In genomic region chr15:32264822-32265377, GRCm38 (mm10) we compare ENCODE assay signal across 15 mouse cellular contexts. TPM values are rescaled to one million over a fixed set of nuclear protein-coding genes. Genes with fewer than 3 reads are reported as not detected.
DNase-seq lines count a peak whose midpoint lies in the region; ATAC-seq lines count a peak whose summit lies in the region.
"Had no signal": no experiment of that assay in that cellular context is flagged by ENCODE, and none has a peak within 500 bp of the region (broad histone marks: within the 10 kb centered on the region; RNA-seq: fewer than 3 reads in every experiment).

No protein-coding gene starts in this region.

- H3K27me3 ChIP-seq in kidney, embryonic 16.5 days (ENCODE audit: insufficient read depth, low read length), result no peaks in the 10 kb centered on the region
- H3K27me3 ChIP-seq in neural tube, embryonic 15.5 days (replicated peaks), result no peaks in the 10 kb centered on the region
- H3K27me3 ChIP-seq: hindbrain, embryonic 15.5 days; limb, embryonic 12.5 days; Patski had no signal

- 44% methylated on average over 7 of the region's 7 CpGs for WGBS in kidney, embryonic 16.5 days
- 75% methylated on average over 7 of the region's 7 CpGs for WGBS in neural tube, embryonic 15.5 days

- no peak overlapping the region for H3K4me2 ChIP-seq in kidney, embryonic 16.5 days (replicated peaks; ENCODE audit: low read depth, low read length)
- no peak overlapping the region for H3K4me2 ChIP-seq in neural tube, embryonic 15.5 days
- H3K4me2 ChIP-seq: hindbrain, embryonic 15.5 days; limb, embryonic 12.5 days had no signal

- no peak for DNase-seq in cerebellum, adult 9-11 months
- no peak for DNase-seq in kidney, postnatal 10 days
- peak; percentile 54 for DNase-seq in brain, adult 2 months (ENCODE audit: low read depth, low spot score)
- DNase-seq in gastrocnemius, postnatal 14 days, result no peak
- DNase-seq: right cerebral cortex, postnatal 14 days; thymus, postnatal 14 days had no signal

- peak; percentile 65; the same call in 1 of the 2 replicates for ATAC-seq in cerebellum, adult (ENCODE audit: insufficient number of reproducible peaks, low FRiP score, low TSS enrichment)
- ATAC-seq in kidney, embryonic 16.5 days (ENCODE audit: low FRiP score, low TSS enrichment), result peak; percentile 26; the same call in 1 of the 2 replicates
- no peak for ATAC-seq in neural tube, embryonic 15.5 days (ENCODE audit: low FRiP score)
- no peak for ATAC-seq in erythroid progenitor cell, adult 5-6 weeks (replicated peaks; ENCODE audit: low FRiP score, poor library complexity, severe bottlenecking)

- no peak overlapping the region for H3K9ac ChIP-seq in kidney, embryonic 16.5 days (replicated peaks; ENCODE audit: low read length)
- no peak overlapping the region for H3K9ac ChIP-seq in neural tube, embryonic 15.5 days (replicated peaks)
- H3K9ac ChIP-seq: hindbrain, embryonic 15.5 days; limb, embryonic 12.5 days had no signal

- intact Hi-C loops in gastrocnemius, postnatal 14 days (cut with DNase I; ENCODE audit: low total_unique reads), result no loop called here

- H3K4me1 ChIP-seq in kidney, embryonic 16.5 days (ENCODE audit: insufficient read depth, low read length), result peaks cover 46% of the 10 kb centered on the region
- H3K4me1 ChIP-seq in neural tube, embryonic 15.5 days, result peaks cover 30% of the 10 kb centered on the region

- H3K4me3 ChIP-seq in kidney, embryonic 16.5 days (ENCODE audit: low read length), result no peak overlapping the region
- no peak overlapping the region for H3K4me3 ChIP-seq in neural tube, embryonic 15.5 days (replicated peaks)
- H3K4me3 ChIP-seq: erythroblast, embryonic 14.5 days; hindbrain, embryonic 15.5 days; limb, embryonic 12.5 days; midbrain, embryonic 10.5 days had no signal

- H3K27ac ChIP-seq in kidney, embryonic 16.5 days (ENCODE audit: low read length), result peak overlapping the region; percentile 80; the same call in 1 of the 2 replicates
- peak overlapping the region; percentile 20; the same call in 1 of the 2 replicates for H3K27ac ChIP-seq in neural tube, embryonic 15.5 days (replicated peaks)
- H3K27ac ChIP-seq: hindbrain, embryonic 15.5 days; limb, embryonic 12.5 days; midbrain, embryonic 10.5 days had no signal

- H3K9me3 ChIP-seq in kidney, embryonic 16.5 days (ENCODE audit: low read length), result no peaks in the 10 kb centered on the region
- H3K9me3 ChIP-seq in neural tube, embryonic 15.5 days (replicated peaks), result no peaks in the 10 kb centered on the region
- H3K9me3 ChIP-seq: hindbrain, embryonic 15.5 days; limb, embryonic 12.5 days; midbrain, embryonic 10.5 days had no signal

- 0 out of 2 replicates have a peak, but pooled peaks cover 3% of the 10 kb centered on the region for H3K36me3 ChIP-seq in kidney, embryonic 16.5 days (ENCODE audit: insufficient read depth, low read length)
- H3K36me3 ChIP-seq in neural tube, embryonic 15.5 days, result no peaks in the 10 kb centered on the region
- H3K36me3 ChIP-seq: hindbrain, embryonic 15.5 days; midbrain, embryonic 10.5 days had no signal

RNA-seq across cellular contexts. Expression of gene Sema5a, which starts 20.3 kb away (rescaled TPM):
- 26.0 and 31.4 TPM in 2 replicates for polyA plus RNA-seq in kidney, embryonic 16.5 days (2015; fragmentation: Nextera tagmentation; extraction: Ambion mirVana)
- 12.9 and 14.0 TPM in 2 replicates for polyA plus RNA-seq in neural tube, embryonic 15.5 days (2015; fragmentation: Nextera tagmentation; extraction: Ambion mirVana)
- 10 to 100 TPM in 1 of 2 experiments, 1 to 10 TPM in 1; 9.0 to 15.5 TPM for total RNA-seq in gastrocnemius, postnatal 14 days (2021)
- not detected in 2 replicates for total RNA-seq in erythroid progenitor cell, adult 5-6 weeks (2015; ENCODE audit: low replicate concordance)
- not detected in 2 replicates for total RNA-seq in erythroid progenitor cell, adult 5-6 weeks (2017; ENCODE audit: low replicate concordance)
- polyA plus RNA-seq: erythroblast, embryonic 14.5 days had no signal

Comparison
In these comparisons a context has a peak if more than half of its experiments do, and no peak if none do; other contexts are left out.
1. ATAC-seq: peak in cerebellum, adult (single experiment) and kidney, embryonic 16.5 days (single experiment); none in neural tube, embryonic 15.5 days (single experiment) and erythroid progenitor cell, adult 5-6 weeks (single experiment).
2. RNA of gene Sema5a, which starts 20.3 kb away (total RNA-seq): 9.0 to 15.5 TPM in gastrocnemius, postnatal 14 days; not detected in erythroid progenitor cell, adult 5-6 weeks; every median in the first group is over 10 times any median in the second.